Mouse (Mus musculus) liver, embryonic 12.5 days (tissue): ENCODE measurements around the gene Capn7. TPM values are rescaled to one million over a fixed set of nuclear protein-coding genes. Genes with fewer than 3 reads are reported as not detected.
A peak's percentile ranks its signal among the peaks of the same experiment; 100 is the strongest.

Experiments used
- ATAC-seq: fragments of 200-750 bp; cut with Nextera tagmentation; 2 replicates; pipeline ENCODE4 v1.8.0; 2017; ENCODE audit warnings: moderate number of reproducible peaks, mild to moderate bottlenecking, moderate library complexity
- H3K27ac ChIP-seq: fragments of 300-500 bp; sonication (generic); 2 replicates; pipeline ENCODE4 v1.5.1; 2016; ENCODE audit warnings: mild to moderate bottlenecking
- H3K27me3 ChIP-seq: fragments of 300-500 bp; sonication (generic); replicated peaks from 2 replicates; pipeline ENCODE4 v1.6.1; 2016; ENCODE audit warnings: mild to moderate bottlenecking, moderate library complexity
- H3K36me3 ChIP-seq: fragments of 300-500 bp; sonication (generic); 2 replicates; pipeline ENCODE4 v1.6.1; 2016; ENCODE audit warnings: mild to moderate bottlenecking, moderate library complexity
- H3K4me1 ChIP-seq: fragments of 300-500 bp; sonication (generic); 2 replicates; pipeline ENCODE4 v1.6.1; 2016
- H3K4me2 ChIP-seq: fragments of 300-500 bp; sonication (generic); 2 replicates; pipeline ENCODE4 v1.6.1; 2016; ENCODE audit warnings: mild to moderate bottlenecking, moderate library complexity
- H3K4me3 ChIP-seq: fragments of 300-500 bp; sonication (generic); 2 replicates; pipeline ENCODE4 v1.5.1; 2016; ENCODE audit warnings: mild to moderate bottlenecking, moderate library complexity
- H3K9ac ChIP-seq: fragments of 300-500 bp; sonication (generic); 2 replicates; pipeline ENCODE4 v1.6.1; 2016; ENCODE audit warnings: mild to moderate bottlenecking, moderate library complexity
- H3K9me3 ChIP-seq: fragments of 300-500 bp; sonication (generic); replicated peaks from 2 replicates; pipeline ENCODE4 v1.6.1; 2016; ENCODE audit warnings: mild to moderate bottlenecking, moderate library complexity
- WGBS: fragments of 180-500 bp; shearing (Covaris S2); methylation state at CpG from one replicate; pipeline ENCODE4 v1.1.7; 2016; ENCODE audit not compliant: insufficient replicate concordance; 5-methylcytosine and 5-hydroxymethylcytosine counted together
- polyA plus RNA-seq: library from polyadenylated mRNA; unstranded; fragments of >200 nt; fragmentation: Nextera tagmentation; extraction: Ambion mirVana; gene quantifications from 2 replicates; pipeline ENCODE4 v1.2.1, GENCODE M21; 2016

Gene Capn7
- polyA plus RNA-seq, 1 experiment from 2014 or later, result 24.5 TPM

GRCm38 (mm10) chr14:31407911-31408604 lies 71.6 kb downstream of the Capn7 start:
- no peak overlapping the region for H3K4me2 ChIP-seq
- no peaks in the 10 kb centered on the region for H3K9me3 ChIP-seq
- H3K36me3 ChIP-seq, result 0 out of 2 replicates have a peak, but pooled peaks cover 4% of the 10 kb centered on the region
- no peak for ATAC-seq
- H3K4me1 ChIP-seq, result peaks cover 82% of the 10 kb centered on the region
- peak overlapping the region; percentile 34 for H3K27ac ChIP-seq
- no peak overlapping the region for H3K4me3 ChIP-seq
- H3K27me3 ChIP-seq, result peaks cover 10% of the 10 kb centered on the region
- no peak overlapping the region for H3K9ac ChIP-seq
- WGBS, result 61% methylated on average over 6 of the region's 6 CpGs

- Histone ChIP-seq H3K27me3 (peaks cover 10% of the 10 kb centered on the region), H3K4me2 (no peak overlapping the region), H3K9me3 (no peaks in the 10 kb centered on the region), H3K9ac (no peak overlapping the region), H3K4me3 (no peak overlapping the region), H3K36me3 (0 out of 2 replicates have a peak, but pooled peaks cover 4% of the 10 kb centered on the region), H3K27ac (peak overlapping the region; percentile 34), H3K4me1 (peaks cover 82% of the 10 kb centered on the region)
- 65% methylated on average over 8 of the region's 8 CpGs for WGBS
- no peak for ATAC-seq
These were observed 72.2 kb downstream of the Capn7 start for GRCm38 (mm10) chr14:31408666-31409065.

- Histone ChIP-seq H3K36me3 (0 out of 2 replicates have a peak, but pooled peaks cover 4% of the 10 kb centered on the region), H3K4me2 (no peak overlapping the region), H3K9me3 (no peaks in the 10 kb centered on the region), H3K4me3 (no peak overlapping the region), H3K27ac (no peak overlapping the region), H3K27me3 (peaks cover 10% of the 10 kb centered on the region), H3K9ac (no peak overlapping the region), H3K4me1 (peaks cover 82% of the 10 kb centered on the region)
- whole genome bisulfite sequencing, result 31% methylated on average over 9 of the region's 9 CpGs
- ATAC-seq, result no peak
These were observed 73.8 kb downstream of the Capn7 start for GRCm38 (mm10) chr14:31410123-31410724.

GRCm38 (mm10) chr14:31410737-31411136 lies 74.3 kb downstream of the Capn7 start:
- H3K27ac ChIP-seq, result no peak overlapping the region
- whole genome bisulfite sequencing, result 53% methylated on average over 4 of the region's 4 CpGs
- peaks cover 81% of the 10 kb centered on the region for H3K4me1 ChIP-seq

GRCm38 (mm10) chr14:31412651-31413056 lies 76.2 kb downstream of the Capn7 start:
- Histone ChIP-seq H3K9ac (no peak overlapping the region), H3K36me3 (0 out of 2 replicates have a peak, but pooled peaks cover 4% of the 10 kb centered on the region), H3K9me3 (no peaks in the 10 kb centered on the region), H3K27me3 (peaks cover 10% of the 10 kb centered on the region), H3K4me3 (no peak overlapping the region), H3K4me1 (peaks cover 66% of the 10 kb centered on the region), H3K27ac (no peak overlapping the region), H3K4me2 (no peak overlapping the region)
- WGBS, result 71% methylated on average over 10 of the region's 10 CpGs
- ATAC-seq, result no peak

More at GRCm38 (mm10) chr14:31410737-31411136, 74.3 kb downstream of the Capn7 start:
- H3K9me3 ChIP-seq, result no peaks in the 10 kb centered on the region
- H3K9ac ChIP-seq, result no peak overlapping the region
- H3K36me3 ChIP-seq, result 0 out of 2 replicates have a peak, but pooled peaks cover 4% of the 10 kb centered on the region
- H3K27me3 ChIP-seq, result peaks cover 10% of the 10 kb centered on the region
- no peak for ATAC-seq
- no peak overlapping the region for H3K4me2 ChIP-seq
- no peak overlapping the region for H3K4me3 ChIP-seq

- Histone ChIP-seq H3K27me3 (peaks cover 10% of the 10 kb centered on the region), H3K36me3 (0 out of 2 replicates have a peak, but pooled peaks cover 4% of the 10 kb centered on the region), H3K4me2 (no peak overlapping the region), H3K9ac (no peak overlapping the region), H3K4me3 (no peak overlapping the region), H3K27ac (no peak overlapping the region), H3K9me3 (no peaks in the 10 kb centered on the region), H3K4me1 (peaks cover 57% of the 10 kb centered on the region)
- 45% methylated on average over 6 of the region's 6 CpGs for WGBS
- ATAC-seq, result no peak
These were observed 77.1 kb downstream of the Capn7 start for GRCm38 (mm10) chr14:31413475-31414086.

- peaks cover 10% of the 10 kb centered on the region for H3K27me3 ChIP-seq
- no peak overlapping the region for H3K9ac ChIP-seq
- no peak overlapping the region for H3K27ac ChIP-seq
- H3K4me3 ChIP-seq, result no peak overlapping the region
- no peaks in the 10 kb centered on the region for H3K9me3 ChIP-seq
- no peak for ATAC-seq
- WGBS, result 55% methylated on average over 10 of the region's 10 CpGs
- 0 out of 2 replicates have a peak, but pooled peaks cover 4% of the 10 kb centered on the region for H3K36me3 ChIP-seq
- H3K4me2 ChIP-seq, result no peak overlapping the region
- H3K4me1 ChIP-seq, result peaks cover 56% of the 10 kb centered on the region
These were observed 78.0 kb downstream of the Capn7 start for GRCm38 (mm10) chr14:31414235-31414966.

GRCm38 (mm10) chr14:31414967-31415376 lies 78.5 kb downstream of the Capn7 start:
- H3K27me3 ChIP-seq, result peaks cover 8% of the 10 kb centered on the region
- 0 out of 2 replicates have a peak, but pooled peaks cover 4% of the 10 kb centered on the region for H3K36me3 ChIP-seq
- no peak for ATAC-seq
- peaks cover 51% of the 10 kb centered on the region for H3K4me1 ChIP-seq
- no peak overlapping the region for H3K27ac ChIP-seq
- H3K9me3 ChIP-seq, result no peaks in the 10 kb centered on the region
- H3K9ac ChIP-seq, result no peak overlapping the region
- 61% methylated on average over 7 of the region's 7 CpGs for WGBS
- H3K4me2 ChIP-seq, result no peak overlapping the region
- no peak overlapping the region for H3K4me3 ChIP-seq

GRCm38 (mm10) chr14:31416411-31416810 lies 80.0 kb downstream of the Capn7 start:
- H3K27me3 ChIP-seq, result 0 out of 2 replicates have a peak, but pooled peaks cover 4% of the 10 kb centered on the region
- H3K9me3 ChIP-seq, result no peaks in the 10 kb centered on the region
- no peak for ATAC-seq
- H3K4me1 ChIP-seq, result peaks cover 51% of the 10 kb centered on the region
- H3K4me3 ChIP-seq, result no peak overlapping the region
- no peak overlapping the region for H3K27ac ChIP-seq
- WGBS, result 61% methylated on average over 3 of the region's 3 CpGs
- H3K9ac ChIP-seq, result no peak overlapping the region
- H3K4me2 ChIP-seq, result no peak overlapping the region
- H3K36me3 ChIP-seq, result no peaks in the 10 kb centered on the region

GRCm38 (mm10) chr14:31416835-31417549 lies 80.6 kb downstream of the Capn7 start:
- H3K4me1 ChIP-seq, result peaks cover 56% of the 10 kb centered on the region
- no peak overlapping the region for H3K4me2 ChIP-seq
- 75% methylated on average over 16 of the region's 16 CpGs for WGBS
- H3K36me3 ChIP-seq, result no peaks in the 10 kb centered on the region
- no peak overlapping the region for H3K4me3 ChIP-seq
- H3K27ac ChIP-seq, result no peak overlapping the region
- H3K9me3 ChIP-seq, result no peaks in the 10 kb centered on the region
- no peak for ATAC-seq
- 0 out of 2 replicates have a peak, but pooled peaks cover 4% of the 10 kb centered on the region for H3K27me3 ChIP-seq
- H3K9ac ChIP-seq, result no peak overlapping the region

- H3K4me1 ChIP-seq, result peaks cover 51% of the 10 kb centered on the region
- 40% methylated on average over 4 of the region's 4 CpGs for WGBS
- no peak overlapping the region for H3K4me3 ChIP-seq
- H3K27ac ChIP-seq, result no peak overlapping the region
- H3K4me2 ChIP-seq, result no peak overlapping the region
- no peak overlapping the region for H3K9ac ChIP-seq
- ATAC-seq, result no peak
- no peaks in the 10 kb centered on the region for H3K36me3 ChIP-seq
- no peaks in the 10 kb centered on the region for H3K9me3 ChIP-seq
- no peaks in the 10 kb centered on the region for H3K27me3 ChIP-seq
These were observed 82.8 kb downstream of the Capn7 start for GRCm38 (mm10) chr14:31419279-31419678.
